Mouse (Mus musculus) testis, adult 2 months (tissue): ENCODE results near the gene Olfr1133.

Experiments used
- CTCF ChIP-seq: fragments of 200-500 bp; IDR thresholded peaks from 2 replicates; pipeline ENCODE4 v1.5.1; 2012; ENCODE audit warnings: low read depth, mild to moderate bottlenecking, inconsistent platforms, low read length, moderate library complexity; ENCODE audit not compliant: control insufficient read depth, insufficient read depth, insufficient replicate concordance
- POLR2A ChIP-seq: fragments of 200-500 bp; IDR thresholded peaks from 2 replicates; pipeline ENCODE4 v1.6.1; 2012; ENCODE audit warnings: low read depth, mild to moderate bottlenecking, inconsistent platforms, low read length, moderate library complexity; ENCODE audit not compliant: control insufficient read depth

GRCm38 (mm10) chr2:87642441-87642840 is 4.7 kb downstream of the Olfr1133 start:
- TF ChIP-seq CTCF (no peak), POLR2A (no peak)
